Mouse (Mus musculus) CH12.LX (cell line): ENCODE results near the gene Ppara. TPM values are rescaled to one million over a fixed set of nuclear protein-coding genes. Genes with fewer than 3 reads are reported as not detected.

Source experiments
- DNase-seq: peaks from one replicate; pipeline ENCODE4 v3.0.0-alpha.2; 2013; ENCODE audit errors: extremely low read depth
- H3K27ac ChIP-seq: 2 replicates; pipeline ENCODE4 v1.5.1; 2012; ENCODE audit warnings: low read depth, mild to moderate bottlenecking, control low read depth, moderate library complexity; ENCODE audit not compliant: insufficient read depth
- H3K27me3 ChIP-seq: replicated peaks from 2 replicates; pipeline ENCODE3; 2012; ENCODE audit warnings: inconsistent platforms
- H3K36me3 ChIP-seq, 2 experiments: replicated peaks in 1 of 2; 2 replicates each; pipeline versions ENCODE3 to v1.6.1; 2012; ENCODE audit warnings: inconsistent platforms in 1 of 2, low read length in 1 of 2, mild to moderate bottlenecking in 1 of 2, mixed read lengths in 1 of 2, moderate library complexity in 1 of 2; ENCODE audit not compliant: control insufficient read depth in 1 of 2, insufficient read depth in 1 of 2
- H3K4me1 ChIP-seq, 2 experiments: 2 replicates each; pipeline ENCODE4 v1.6.1; 2012; ENCODE audit warnings: inconsistent platforms in 1 of 2, moderate library complexity in 1 of 2; ENCODE audit not compliant: insufficient read depth in 2 of 2, control insufficient read depth in 1 of 2
- H3K4me2 ChIP-seq: 2 replicates; pipeline ENCODE4 v1.6.1; 2012; ENCODE audit warnings: low read depth, mild to moderate bottlenecking, control low read depth; ENCODE audit not compliant: poor library complexity, insufficient read depth, severe bottlenecking
- H3K4me3 ChIP-seq, 3 experiments: fragments of 150-350 bp in 1 of 3; sonication (generic) in 1 of 3; replicated peaks in 1 of 3; 2 replicates each; pipeline versions ENCODE3 to v1.5.1; 2011 to 2012; ENCODE audit warnings: low read depth in 2 of 3, low read length in 2 of 3, mild to moderate bottlenecking in 2 of 3, moderate library complexity in 2 of 3, control low read depth in 1 of 3, improper control_type of control experiment in 1 of 3, inconsistent platforms in 1 of 3, mixed read lengths in 1 of 3; ENCODE audit not compliant: poor library complexity in 1 of 3
- H3K79me2 ChIP-seq: replicated peaks from 2 replicates; pipeline ENCODE4 v1.6.1; 2012; ENCODE audit warnings: mild to moderate bottlenecking, moderate library complexity; ENCODE audit not compliant: control insufficient read depth, poor library complexity, insufficient read depth, severe bottlenecking; ENCODE audit errors: extremely low read depth
- H3K9ac ChIP-seq: 2 replicates; pipeline ENCODE4 v1.6.1; 2012; ENCODE audit warnings: low read depth, mild to moderate bottlenecking, control low read depth, moderate library complexity; ENCODE audit not compliant: insufficient read depth
- H3K9me3 ChIP-seq: replicated peaks from 2 replicates; pipeline ENCODE3; 2012; ENCODE audit warnings: low read length, inconsistent platforms, mixed read lengths
- BHLHE40 ChIP-seq: IDR thresholded peaks from 2 replicates; pipeline ENCODE4 v1.6.1; 2011; ENCODE audit warnings: mild to moderate bottlenecking, low read depth, low read length, improper control_type of control experiment
- CHD1 ChIP-seq: IDR thresholded peaks from 2 replicates; pipeline ENCODE4 v1.6.1; 2012; ENCODE audit warnings: low read depth, low read length, improper control_type of control experiment, inconsistent platforms
- CHD2 ChIP-seq: IDR thresholded peaks from 2 replicates; pipeline ENCODE4 v1.6.1; 2011; ENCODE audit warnings: low read length, improper control_type of control experiment
- CTCF ChIP-seq, 2 experiments: IDR thresholded peaks in 1 of 2; conservative IDR thresholded peaks in 1 of 2; 2 replicates each; pipeline ENCODE4 v1.5.1; 2011 to 2012; ENCODE audit warnings: low read depth in 2 of 2, low read length in 2 of 2, improper control_type of control experiment in 1 of 2, inconsistent platforms in 1 of 2, mild to moderate bottlenecking in 1 of 2, moderate library complexity in 1 of 2
- ELF1 ChIP-seq: IDR thresholded peaks from 2 replicates; pipeline ENCODE4 v1.6.1; 2014; ENCODE audit warnings: low read depth, mild to moderate bottlenecking, inconsistent platforms, low read length, improper control_type of control experiment
- GABPA ChIP-seq: IDR thresholded peaks from 2 replicates; pipeline ENCODE4 v1.6.1; 2012; ENCODE audit warnings: low read depth, low read length, improper control_type of control experiment, inconsistent platforms; ENCODE audit not compliant: insufficient replicate concordance
- JUND ChIP-seq: conservative IDR thresholded peaks from 2 replicates; pipeline ENCODE4 v1.6.1; 2011; ENCODE audit warnings: low read depth, low read length, improper control_type of control experiment
- KAT2A ChIP-seq: IDR thresholded peaks from 2 replicates; pipeline ENCODE4 v1.6.1; 2012; ENCODE audit warnings: low read length, improper control_type of control experiment, inconsistent platforms; ENCODE audit not compliant: insufficient replicate concordance
- MAFK ChIP-seq: IDR thresholded peaks from 2 replicates; pipeline ENCODE4 v1.6.1; 2011; ENCODE audit warnings: low read length, improper control_type of control experiment; ENCODE audit not compliant: insufficient replicate concordance
- MAZ ChIP-seq: IDR thresholded peaks from 2 replicates; pipeline ENCODE4 v1.6.1; 2012; ENCODE audit warnings: low read depth, mild to moderate bottlenecking, inconsistent platforms, low read length, improper control_type of control experiment, moderate library complexity
- MEF2A ChIP-seq: IDR thresholded peaks from 2 replicates; pipeline ENCODE4 v1.6.1; 2014; ENCODE audit warnings: low read depth, mild to moderate bottlenecking, inconsistent platforms, low read length, improper control_type of control experiment, borderline replicate concordance
- MYC ChIP-seq: IDR thresholded peaks from 2 replicates; pipeline ENCODE4 v1.6.1; 2011; ENCODE audit warnings: low read depth, mild to moderate bottlenecking, improper control_type of control experiment, low read length
- NRF1 ChIP-seq: IDR thresholded peaks from 2 replicates; pipeline ENCODE4 v1.6.1; 2014; ENCODE audit warnings: low read depth, mild to moderate bottlenecking, inconsistent platforms, low read length, improper control_type of control experiment, moderate library complexity
- POLR2A ChIP-seq: IDR thresholded peaks from 2 replicates; pipeline ENCODE4 v1.6.1; 2011; ENCODE audit warnings: low read depth, mild to moderate bottlenecking, improper control_type of control experiment, low read length
- POLR2AphosphoS2 ChIP-seq: IDR thresholded peaks from 2 replicates; pipeline ENCODE4 v1.6.1; 2011; ENCODE audit warnings: low read depth, low read length, improper control_type of control experiment
- RAD21 ChIP-seq: IDR thresholded peaks from 2 replicates; pipeline ENCODE4 v1.6.1; 2011; ENCODE audit warnings: low read depth, mild to moderate bottlenecking, low read length, improper control_type of control experiment, moderate library complexity
- RCOR1 ChIP-seq: conservative IDR thresholded peaks from 2 replicates; pipeline ENCODE4 v1.6.1; 2012; ENCODE audit warnings: low read depth, mild to moderate bottlenecking, inconsistent platforms, low read length, improper control_type of control experiment
- TCF12 ChIP-seq: IDR thresholded peaks from 2 replicates; pipeline ENCODE4 v1.6.1; 2014; ENCODE audit warnings: low read depth, mild to moderate bottlenecking, inconsistent platforms, low read length, improper control_type of control experiment
- USF1 ChIP-seq: IDR thresholded peaks from 2 replicates; pipeline ENCODE4 v1.6.1; 2014; ENCODE audit warnings: low read depth, mild to moderate bottlenecking, inconsistent platforms, low read length, improper control_type of control experiment
- USF2 ChIP-seq: conservative IDR thresholded peaks from 2 replicates; pipeline ENCODE4 v1.6.1; 2011; ENCODE audit warnings: low read depth, low read length, improper control_type of control experiment
- ZNF384 ChIP-seq: IDR thresholded peaks from 2 replicates; pipeline ENCODE4 v1.6.1; 2012; ENCODE audit warnings: low read depth, low read length, improper control_type of control experiment, inconsistent platforms
- dilution Hi-C: fragments of 300-500 bp; cut with MboI; formaldehyde crosslinking; loops from 2 replicates; pipeline ENCODE4 v1.14.3; 2020; ENCODE audit warnings: low sequenced_read_pairs; ENCODE audit not compliant: extremely low pct_unique_long_range_greater_than_20kb, extremely low pct_ligation_motif_present
- in situ Hi-C: fragments of 300-500 bp; cut with MboI; formaldehyde crosslinking; loops from 3 replicates; pipeline ENCODE4 v1.14.3; 2019; ENCODE audit warnings: low sequenced_read_pairs, low pct_ligation_motif_present, low pct_unique_long_range_greater_than_20kb, mixed read lengths
- polyA plus RNA-seq: library from polyadenylated mRNA; unstranded; fragments of >175 nt; gene quantifications from 2 replicates; pipeline ENCODE4 v1.2.1, GENCODE M21; 2012; ENCODE audit warnings: low read depth; ENCODE audit not compliant: insufficient read length
- total RNA-seq, 2 experiments: library from RNA; depleted of rRNA; stranded (reverse); fragments of 300-350 nt in 1 of 2; fragments of >200 nt in 1 of 2; gene quantifications; 2 replicates each; pipeline ENCODE4 v1.2.3; 2012 to 2014

The Ppara gene
- total and polyA plus RNA-seq, 3 experiments = not detected

DNA sequence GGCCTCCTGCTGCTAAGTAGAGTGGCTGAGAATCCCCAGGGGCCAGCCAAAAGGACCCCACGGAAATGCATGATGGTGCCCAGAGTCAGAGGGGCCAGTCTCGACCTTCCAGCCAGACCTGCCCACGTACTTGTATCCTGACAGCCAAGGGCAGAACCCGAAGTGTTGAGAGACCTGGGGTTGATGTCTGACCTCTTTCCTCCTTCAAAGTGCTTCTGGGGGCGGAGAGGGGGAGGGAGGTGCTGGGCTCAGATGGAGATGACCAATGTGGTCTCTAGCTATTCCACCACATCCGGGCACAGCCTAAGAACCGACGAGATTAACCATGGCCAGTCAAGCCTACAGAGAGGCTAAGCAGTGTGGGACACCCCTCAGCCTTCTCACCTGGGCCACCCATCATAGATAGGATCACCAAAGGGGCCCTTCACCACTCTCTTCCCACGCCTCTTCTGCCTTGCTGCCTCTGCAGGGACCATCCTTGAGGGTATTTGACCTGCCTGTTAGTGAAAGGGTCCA, 29.7 kb upstream of the Ppara start:
- no peak overlapping the region for H3K4me2 ChIP-seq
- H3K4me1 ChIP-seq = peaks cover 5 to 6% of the 10 kb centered on the region in 2 experiments; a peak in 3 of 4 replicates
- no peaks in the 10 kb centered on the region for H3K27me3 ChIP-seq
- DNase-seq = no peak
- in situ Hi-C loops = loop anchor here (25.0 kb wide), 1 partner anchor 218 kb away; no protein-coding TSS in a partner anchor
- H3K4me3 ChIP-seq = no peak overlapping the region
- TF ChIP-seq POLR2AphosphoS2 = no peak
- no peak for TF ChIP-seq MYC
- TF ChIP-seq JUND = no peak
- TF ChIP-seq POLR2A = no peak
- TF ChIP-seq USF1 = no peak
- TF ChIP-seq MEF2A = no peak
- TF ChIP-seq TCF12 = no peak
- TF ChIP-seq NRF1 = no peak
- TF ChIP-seq ELF1 = no peak
- no peak for TF ChIP-seq MAFK
- no peak for TF ChIP-seq CTCF (conservative IDR thresholded peaks at IDR 0.05 in 1 of 2, IDR thresholded peaks at IDR 0.05 in 1 of 2; ENCODE audit: low read depth in 2 of 2, low read length in 2 of 2)
- no peak for TF ChIP-seq CHD2
- no peak for TF ChIP-seq GABPA
- no peak for TF ChIP-seq KAT2A
- no peak for TF ChIP-seq RAD21
- TF ChIP-seq ZNF384 = no peak
- TF ChIP-seq BHLHE40 = no peak
- TF ChIP-seq, all 38 proteins: peak for 0
- no peak overlapping the region for H3K27ac ChIP-seq
- H3K9me3 ChIP-seq = no peaks in the 10 kb centered on the region
- dilution Hi-C loops = no loop called here
- H3K36me3 ChIP-seq = no peaks in the 10 kb centered on the region
- H3K9ac ChIP-seq = no peak overlapping the region
- H3K79me2 ChIP-seq = no peaks in the 10 kb centered on the region

DNA sequence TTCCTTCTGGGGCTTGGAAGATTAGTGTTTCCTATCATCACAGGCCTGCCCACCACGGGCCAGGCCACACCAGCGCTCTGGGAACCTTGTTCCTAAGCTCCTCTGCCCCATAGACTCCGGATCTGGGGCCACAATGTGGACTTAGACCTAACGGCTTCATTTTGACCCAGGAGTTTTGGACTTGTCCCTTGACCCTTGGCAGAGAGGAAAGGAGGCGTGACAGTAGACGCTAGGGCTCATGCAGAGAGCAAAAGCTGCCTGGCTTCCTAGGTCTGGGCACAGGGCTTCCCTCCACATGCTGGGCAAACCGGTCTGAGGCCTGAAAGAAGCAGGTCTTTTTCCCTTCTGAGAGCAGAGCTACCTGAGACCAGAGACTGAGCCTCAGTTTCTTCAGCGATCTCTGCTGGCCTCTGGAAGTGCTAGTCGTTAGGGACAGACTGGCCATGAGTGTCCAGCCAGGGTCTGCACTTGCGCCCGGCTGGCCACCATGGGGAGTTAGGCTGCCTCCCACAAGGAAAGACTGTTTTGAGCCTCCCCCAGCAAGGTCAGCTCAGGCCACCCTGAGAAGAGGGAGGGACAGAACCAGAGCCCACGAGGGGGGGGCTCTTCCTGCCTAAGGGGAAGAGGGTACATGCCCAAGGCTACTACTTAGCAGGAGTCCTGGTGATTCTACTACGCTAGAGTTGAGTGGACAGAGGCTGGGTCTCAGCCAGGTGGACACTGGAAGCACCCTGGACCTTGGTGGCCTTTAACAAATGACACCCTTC, 29.0 kb upstream of the Ppara start:
- peaks cover 3% of the 10 kb centered on the region for H3K27me3 ChIP-seq
- in situ Hi-C loops = loop anchor here (25.0 kb wide), 1 partner anchor 218 kb away; no protein-coding TSS in a partner anchor
- H3K4me2 ChIP-seq = no peak overlapping the region
- no peak overlapping the region for H3K4me3 ChIP-seq
- DNase-seq = no peak
- dilution Hi-C loops = no loop called here
- no peaks in the 10 kb centered on the region for H3K79me2 ChIP-seq
- no peak overlapping the region for H3K9ac ChIP-seq
- no peaks in the 10 kb centered on the region for H3K36me3 ChIP-seq
- H3K4me1 ChIP-seq = peaks cover 5 to 6% of the 10 kb centered on the region in 2 experiments; a peak in 3 of 4 replicates
- no peak for TF ChIP-seq RCOR1
- no peak for TF ChIP-seq POLR2AphosphoS2
- TF ChIP-seq POLR2A = no peak
- no peak for TF ChIP-seq GABPA
- no peak for TF ChIP-seq NRF1
- TF ChIP-seq JUND = no peak
- TF ChIP-seq MAZ = no peak
- no peak for TF ChIP-seq RAD21
- TF ChIP-seq CHD1 = no peak
- TF ChIP-seq MAFK = no peak
- TF ChIP-seq CHD2 = no peak
- no peak for TF ChIP-seq MEF2A
- no peak for TF ChIP-seq USF2
- no peak for TF ChIP-seq MYC
- TF ChIP-seq TCF12 = no peak
- TF ChIP-seq, all 38 proteins: peak for 0
- H3K27ac ChIP-seq = no peak overlapping the region
- no peaks in the 10 kb centered on the region for H3K9me3 ChIP-seq
